Mouse (Mus musculus): ENCODE data around the gene Grin3b.
A peak's percentile ranks its signal among the peaks of the same experiment; 100 is the strongest.

The Grin3b gene

GRCm38 (mm10) chr10:79989870-79990269, 19.4 kb downstream of the Grin3b start:
- no peak for DNase-seq

GRCm38 (mm10) chr10:79991099-79991498, 20.6 kb downstream of the Grin3b start:
- DNase-seq, result no peak

- DNase-seq, result no peak
Observed at GRCm38 (mm10) chr10:79991548-79991947, 21.0 kb downstream of the Grin3b start.

- no peak for DNase-seq
Observed at GRCm38 (mm10) chr10:79994397-79995115, 24.0 kb downstream of the Grin3b start.

GRCm38 (mm10) chr10:79995636-79996035, 25.1 kb downstream of the Grin3b start:
- no peak for DNase-seq

GRCm38 (mm10) chr10:79996272-79997033, 25.9 kb downstream of the Grin3b start, which contains the start of gene Abca7:
TSS of gene Abca7 (plus strand) at chr10:79996494.
- DNase-seq, result peak; percentile 95

GRCm38 (mm10) chr10:79997034-79997760, 26.7 kb downstream of the Grin3b start:
- DNase-seq, result no peak

GRCm38 (mm10) chr10:79997819-79998218, 27.3 kb downstream of the Grin3b start:
- DNase-seq, result no peak

- DNase-seq, result no peak
Observed at GRCm38 (mm10) chr10:80001945-80002344, 31.4 kb downstream of the Grin3b start.

GRCm38 (mm10) chr10:80002829-80003228, 32.3 kb downstream of the Grin3b start:
- DNase-seq, result no peak

GRCm38 (mm10) chr10:80003374-80004232, 33.1 kb downstream of the Grin3b start:
- DNase-seq, result no peak

GRCm38 (mm10) chr10:80004233-80004705, 33.8 kb downstream of the Grin3b start:
- DNase-seq, result no peak

GRCm38 (mm10) chr10:80011740-80012139, 41.2 kb downstream of the Grin3b start:
- DNase-seq, result no peak

- DNase-seq, result no peak
Observed at GRCm38 (mm10) chr10:80013609-80014008, 43.1 kb downstream of the Grin3b start.

- DNase-seq, result no peak
Observed at GRCm38 (mm10) chr10:80014484-80015290, 44.2 kb downstream of the Grin3b start.

- no peak for DNase-seq
Observed at GRCm38 (mm10) chr10:80015583-80015982, 45.1 kb downstream of the Grin3b start.

GRCm38 (mm10) chr10:80016511-80016910, 46.0 kb downstream of the Grin3b start, which contains the start of gene Arhgap45:
TSS of gene Arhgap45 (plus strand) at chr10:80016653.
- peak; percentile 86 for DNase-seq

GRCm38 (mm10) chr10:80016931-80017330, 46.4 kb downstream of the Grin3b start:
- no peak for DNase-seq

- DNase-seq, result peak; percentile 82
Observed at GRCm38 (mm10) chr10:80017361-80017760, 46.8 kb downstream of the Grin3b start.

GRCm38 (mm10) chr10:80017771-80018170, 47.3 kb downstream of the Grin3b start:
- DNase-seq, result no peak

- DNase-seq, result peak; percentile 64
Observed at GRCm38 (mm10) chr10:80018739-80019297, 48.3 kb downstream of the Grin3b start.

All from layer of hippocampus, adult 9-11 months (tissue).